26 mouse cellular contexts compared by ENCODE assay signal in the genomic region with DNA sequence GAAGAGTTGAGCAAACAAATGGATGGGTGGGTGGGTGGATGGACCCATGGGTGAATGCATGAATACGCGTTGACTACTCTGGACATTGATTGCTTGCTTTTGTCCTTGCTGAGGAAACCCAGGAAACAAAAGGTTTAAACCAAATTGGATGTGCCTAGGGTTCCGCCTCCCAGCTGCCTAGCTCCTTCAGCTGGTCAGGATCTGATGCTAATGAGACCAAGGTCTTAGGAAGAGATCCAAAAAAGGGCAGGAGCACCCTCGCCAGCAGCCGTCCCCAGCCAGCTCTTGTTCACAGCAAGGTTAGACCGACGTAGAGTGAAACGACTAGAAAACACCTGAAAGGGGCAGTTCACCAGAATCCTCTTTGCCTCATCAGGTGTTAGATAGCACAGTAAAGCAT. TPM values are rescaled to one million over a fixed set of nuclear protein-coding genes. Genes with fewer than 3 reads are reported as not detected.
DNase-seq lines count a peak whose midpoint lies in the region; ATAC-seq and TF ChIP-seq lines count a peak whose summit lies in the region.
"Had no signal": no experiment of that assay in that cellular context is flagged by ENCODE, and none has a peak within 500 bp of the region (broad histone marks: within the 10 kb centered on the region; RNA-seq: fewer than 3 reads in every experiment).

No protein-coding gene starts in this region.

- H3K4me2 ChIP-seq in forebrain, embryonic 13.5 days, result no peak overlapping the region
- H3K4me2 ChIP-seq in forebrain, embryonic 16.5 days (ENCODE audit: low read length), result no peak overlapping the region
- no peak overlapping the region for H3K4me2 ChIP-seq in hindbrain, embryonic 11.5 days (replicated peaks; ENCODE audit: low read depth, low read length)
- H3K4me2 ChIP-seq in hindbrain, postnatal 0 days (ENCODE audit: low read depth, low read length), result no peak overlapping the region
- H3K4me2 ChIP-seq in midbrain, embryonic 13.5 days (replicated peaks), result no peak overlapping the region
- H3K4me2 ChIP-seq in midbrain, postnatal 0 days (ENCODE audit: low read depth, low read length, poor library complexity, severe bottlenecking), result no peak overlapping the region
- no peak overlapping the region for H3K4me2 ChIP-seq in hindbrain, embryonic 13.5 days
- H3K4me2 ChIP-seq: heart, embryonic 11.5 days had no signal

- peaks cover 46% of the 10 kb centered on the region for H3K4me1 ChIP-seq in forebrain, embryonic 13.5 days
- peaks cover 24% of the 10 kb centered on the region for H3K4me1 ChIP-seq in forebrain, embryonic 16.5 days (replicated peaks; ENCODE audit: control insufficient read depth, insufficient read depth, low read length)
- 0 out of 2 replicates have a peak, but pooled peaks cover 5% of the 10 kb centered on the region for H3K4me1 ChIP-seq in hindbrain, embryonic 11.5 days (replicated peaks; ENCODE audit: control insufficient read depth, insufficient read depth, low read length)
- peaks cover 4% of the 10 kb centered on the region for H3K4me1 ChIP-seq in hindbrain, postnatal 0 days (ENCODE audit: insufficient read depth, low read length)
- peaks cover 68% of the 10 kb centered on the region for H3K4me1 ChIP-seq in midbrain, embryonic 13.5 days (replicated peaks)
- no peaks in the 10 kb centered on the region for H3K4me1 ChIP-seq in midbrain, postnatal 0 days (ENCODE audit: insufficient read depth, low read length)
- peaks cover 67% of the 10 kb centered on the region for H3K4me1 ChIP-seq in hindbrain, embryonic 13.5 days (replicated peaks)

- ATAC-seq in forebrain, embryonic 13.5 days, result no peak
- ATAC-seq in forebrain, embryonic 16.5 days, result no peak
- 0 out of 2 replicates have a peak, but pooled peaks have one; percentile 4 for ATAC-seq in hindbrain, embryonic 11.5 days (ENCODE audit: low FRiP score)
- ATAC-seq in hindbrain, postnatal 0 days, result no peak
- no peak for ATAC-seq in midbrain, embryonic 13.5 days
- ATAC-seq in midbrain, postnatal 0 days (ENCODE audit: low FRiP score), result no peak
- ATAC-seq in hindbrain, embryonic 13.5 days (ENCODE audit: low FRiP score), result no peak
- ATAC-seq: inflammation-experienced regulatory T-cells, adult 6 months had no signal

- 46% methylated on average over 8 of the region's 8 CpGs for WGBS in forebrain, embryonic 13.5 days
- WGBS in forebrain, embryonic 16.5 days, result 37% methylated on average over 8 of the region's 8 CpGs
- WGBS in hindbrain, embryonic 11.5 days, result 69% methylated on average over 8 of the region's 8 CpGs
- 54% methylated on average over 8 of the region's 8 CpGs for WGBS in hindbrain, postnatal 0 days
- 57% methylated on average over 8 of the region's 8 CpGs for WGBS in midbrain, embryonic 13.5 days
- WGBS in midbrain, postnatal 0 days, result 66% methylated on average over 8 of the region's 8 CpGs
- WGBS in hindbrain, embryonic 13.5 days, result 61% methylated on average over 8 of the region's 8 CpGs

- H3K27me3 ChIP-seq in forebrain, embryonic 13.5 days, result no peaks in the 10 kb centered on the region
- no peaks in the 10 kb centered on the region for H3K27me3 ChIP-seq in forebrain, embryonic 16.5 days (replicated peaks; ENCODE audit: control insufficient read depth, insufficient read depth, low read length)
- H3K27me3 ChIP-seq in hindbrain, embryonic 11.5 days (ENCODE audit: control insufficient read depth, insufficient read depth, low read length), result no peaks in the 10 kb centered on the region
- H3K27me3 ChIP-seq in hindbrain, postnatal 0 days (ENCODE audit: insufficient read depth, low read length), result no peaks in the 10 kb centered on the region
- no peaks in the 10 kb centered on the region for H3K27me3 ChIP-seq in midbrain, embryonic 13.5 days
- H3K27me3 ChIP-seq in midbrain, postnatal 0 days (ENCODE audit: insufficient read depth, low read length), result no peaks in the 10 kb centered on the region
- no peaks in the 10 kb centered on the region for H3K27me3 ChIP-seq in hindbrain, embryonic 13.5 days

- H3K27ac ChIP-seq in forebrain, embryonic 13.5 days, result peak overlapping the region; percentile 63; the same call in 1 of the 2 replicates
- H3K27ac ChIP-seq in forebrain, embryonic 16.5 days (ENCODE audit: low read length), result no peak overlapping the region; the same call in 1 of the 2 replicates
- peak overlapping the region; percentile 75 for H3K27ac ChIP-seq in hindbrain, embryonic 11.5 days (ENCODE audit: low read depth, low read length)
- H3K27ac ChIP-seq in hindbrain, postnatal 0 days, result no peak overlapping the region
- H3K27ac ChIP-seq in midbrain, embryonic 13.5 days, result 0 out of 2 replicates have a peak overlapping the region, but pooled peaks have one; percentile 54
- H3K27ac ChIP-seq in midbrain, postnatal 0 days (ENCODE audit: low read depth, low read length), result no peak overlapping the region
- H3K27ac ChIP-seq in hindbrain, embryonic 13.5 days, result peak overlapping the region; percentile 72
- H3K27ac ChIP-seq: liver, embryonic 14.5 days had no signal

- TF ChIP-seq CTCF in hindbrain, postnatal 0 days (IDR thresholded peaks at IDR 0.05; ENCODE audit: low read depth), result no peak
- TF ChIP-seq CTCF in midbrain, postnatal 0 days (IDR thresholded peaks at IDR 0.05), result no peak

- H3K4me3 ChIP-seq in forebrain, embryonic 13.5 days, result no peak overlapping the region
- no peak overlapping the region for H3K4me3 ChIP-seq in forebrain, embryonic 16.5 days (replicated peaks; ENCODE audit: low read length)
- H3K4me3 ChIP-seq in hindbrain, embryonic 11.5 days (ENCODE audit: low read depth, low read length), result no peak overlapping the region
- no peak overlapping the region for H3K4me3 ChIP-seq in hindbrain, postnatal 0 days (ENCODE audit: low read length)
- H3K4me3 ChIP-seq in midbrain, embryonic 13.5 days (replicated peaks), result no peak overlapping the region
- no peak overlapping the region for H3K4me3 ChIP-seq in midbrain, postnatal 0 days (ENCODE audit: low read depth, low read length)
- H3K4me3 ChIP-seq in hindbrain, embryonic 13.5 days, result no peak overlapping the region

- H3K9me3 ChIP-seq in forebrain, embryonic 13.5 days (replicated peaks), result no peaks in the 10 kb centered on the region
- H3K9me3 ChIP-seq in forebrain, embryonic 16.5 days (ENCODE audit: control insufficient read depth, low read length), result no peaks in the 10 kb centered on the region
- no peaks in the 10 kb centered on the region for H3K9me3 ChIP-seq in hindbrain, embryonic 11.5 days (ENCODE audit: control insufficient read depth, low read length)
- no peaks in the 10 kb centered on the region for H3K9me3 ChIP-seq in hindbrain, postnatal 0 days (ENCODE audit: low read length)
- no peaks in the 10 kb centered on the region for H3K9me3 ChIP-seq in midbrain, embryonic 13.5 days
- H3K9me3 ChIP-seq in midbrain, postnatal 0 days (ENCODE audit: low read length), result no peaks in the 10 kb centered on the region
- no peaks in the 10 kb centered on the region for H3K9me3 ChIP-seq in hindbrain, embryonic 13.5 days

- no peaks in the 10 kb centered on the region for H3K36me3 ChIP-seq in forebrain, embryonic 13.5 days (ENCODE audit: poor library complexity, severe bottlenecking)
- no peaks in the 10 kb centered on the region for H3K36me3 ChIP-seq in forebrain, embryonic 16.5 days (ENCODE audit: control insufficient read depth, insufficient read depth)
- no peaks in the 10 kb centered on the region for H3K36me3 ChIP-seq in hindbrain, embryonic 11.5 days (ENCODE audit: control insufficient read depth, insufficient read depth, low read length)
- no peaks in the 10 kb centered on the region for H3K36me3 ChIP-seq in hindbrain, postnatal 0 days (ENCODE audit: insufficient read depth, low read length)
- H3K36me3 ChIP-seq in midbrain, embryonic 13.5 days, result no peaks in the 10 kb centered on the region
- no peaks in the 10 kb centered on the region for H3K36me3 ChIP-seq in midbrain, postnatal 0 days (ENCODE audit: insufficient read depth, low read length)
- H3K36me3 ChIP-seq in hindbrain, embryonic 13.5 days, result 0 out of 2 replicates have a peak, but pooled peaks cover 3% of the 10 kb centered on the region

- H3K9ac ChIP-seq in forebrain, embryonic 13.5 days, result no peak overlapping the region
- no peak overlapping the region for H3K9ac ChIP-seq in forebrain, embryonic 16.5 days (replicated peaks; ENCODE audit: low read depth, low read length)
- no peak overlapping the region for H3K9ac ChIP-seq in hindbrain, embryonic 11.5 days (ENCODE audit: low read depth, low read length)
- no peak overlapping the region for H3K9ac ChIP-seq in hindbrain, postnatal 0 days (replicated peaks; ENCODE audit: low read length)
- H3K9ac ChIP-seq in midbrain, embryonic 13.5 days (replicated peaks), result no peak overlapping the region
- no peak overlapping the region for H3K9ac ChIP-seq in midbrain, postnatal 0 days (replicated peaks; ENCODE audit: low read length, poor library complexity, severe bottlenecking)
- no peak overlapping the region for H3K9ac ChIP-seq in hindbrain, embryonic 13.5 days
- H3K9ac ChIP-seq: liver, embryonic 14.5 days had no signal

- peak; percentile 16 for DNase-seq in hindbrain, embryonic 11.5 days (ENCODE audit: low spot score)
- no peak for DNase-seq in hindbrain, postnatal 0 days (ENCODE audit: low spot score)
- no peak for DNase-seq in midbrain, postnatal 0 days (ENCODE audit: low spot score)
- DNase-seq: adrenal gland, adult 8-10 months; cerebellum, adult 9-10 months; cerebellum, postnatal 36 days; gastrocnemius, postnatal 25 days; heart, adult 18-20 months; heart, postnatal 4 days; kidney, adult 11 months; kidney, postnatal 14 days; layer of hippocampus, adult 9-11 months; liver; lung, adult 2 months; lung, postnatal 10 days; right cerebral cortex, adult 18-20 months; spleen, adult 18-20 months; thymus, postnatal 14 days had no signal

RNA-seq across cellular contexts. Expression of a gene that starts 11.4 kb away (rescaled TPM):
- polyA plus RNA-seq in forebrain, embryonic 13.5 days (2015; fragmentation: Nextera tagmentation; extraction: Ambion mirVana), result 3.9 and 4.7 TPM in 2 replicates
- polyA plus RNA-seq in forebrain, embryonic 16.5 days (2015; fragmentation: Nextera tagmentation; extraction: Ambion mirVana), result 6.7 and 6.9 TPM in 2 replicates
- 9.3 and 11.0 TPM in 2 replicates for polyA plus RNA-seq in hindbrain, embryonic 11.5 days (2014; fragmentation: Nextera tagmentation; extraction: Ambion mirVana)
- 16.4 and 17.1 TPM in 2 replicates for total RNA-seq in hindbrain, postnatal 0 days (2014; rRNA removed)
- 5.4 and 5.7 TPM in 2 replicates for polyA plus RNA-seq in hindbrain, postnatal 0 days (2015; fragmentation: Nextera tagmentation; extraction: Ambion mirVana)
- 8.2 and 9.1 TPM in 2 replicates for polyA plus RNA-seq in midbrain, embryonic 13.5 days (2015; fragmentation: Nextera tagmentation; extraction: Ambion mirVana)
- total RNA-seq in midbrain, postnatal 0 days (2014; rRNA removed), result 20.2 and 22.0 TPM in 2 replicates
- 7.0 and 8.2 TPM in 2 replicates for polyA plus RNA-seq in midbrain, postnatal 0 days (2015; fragmentation: Nextera tagmentation; extraction: Ambion mirVana)
- polyA plus RNA-seq in hindbrain, embryonic 13.5 days (2015; fragmentation: Nextera tagmentation; extraction: Ambion mirVana), result 8.3 and 9.0 TPM in 2 replicates
- total RNA-seq: CH12.LX had no signal
- polyA plus RNA-seq: inflammation-experienced regulatory T-cells, adult 6 months had no signal

Comparison
In these comparisons a context has a peak if more than half of its experiments do, and no peak if none do; other contexts are left out.
1. H3K27ac ChIP-seq: peak in forebrain, embryonic 13.5 days (single experiment), hindbrain, embryonic 11.5 days (single experiment), midbrain, embryonic 13.5 days (single experiment) and hindbrain, embryonic 13.5 days (single experiment); none in forebrain, embryonic 16.5 days (single experiment), hindbrain, postnatal 0 days (single experiment) and midbrain, postnatal 0 days (single experiment).